23 mouse cellular contexts compared by ENCODE assay signal in genomic region chr3:83025036-83025435, GRCm38 (mm10). TPM values are rescaled to one million over a fixed set of nuclear protein-coding genes. Genes with fewer than 3 reads are reported as not detected.
A peak's percentile ranks its signal among the peaks of the same experiment; 100 is the strongest.
DNase-seq lines count a peak whose midpoint lies in the region; ATAC-seq lines count a peak whose summit lies in the region.
"Had no signal": no experiment of that assay in that cellular context is flagged by ENCODE, and none has a peak within 500 bp of the region (broad histone marks: within the 10 kb centered on the region; RNA-seq: fewer than 3 reads in every experiment).

No protein-coding gene starts in this region.

- H3K4me2 ChIP-seq in kidney, embryonic 15.5 days, result no peak overlapping the region
- H3K4me2 ChIP-seq in kidney, embryonic 14.5 days (replicated peaks; ENCODE audit: low read depth, low read length), result no peak overlapping the region
- no peak overlapping the region for H3K4me2 ChIP-seq in liver, embryonic 15.5 days
- H3K4me2 ChIP-seq in liver, embryonic 16.5 days (ENCODE audit: low read depth, low read length), result no peak overlapping the region
- H3K4me2 ChIP-seq in hindbrain, embryonic 11.5 days (replicated peaks; ENCODE audit: low read depth, low read length), result no peak overlapping the region
- H3K4me2 ChIP-seq: embryonic facial prominence, embryonic 15.5 days; heart, embryonic 12.5 days; hindbrain, embryonic 15.5 days had no signal

- no peaks in the 10 kb centered on the region for H3K36me3 ChIP-seq in kidney, embryonic 15.5 days
- H3K36me3 ChIP-seq in kidney, embryonic 14.5 days (ENCODE audit: control insufficient read depth, insufficient read depth, low read length), result no peaks in the 10 kb centered on the region
- no peaks in the 10 kb centered on the region for H3K36me3 ChIP-seq in liver, embryonic 15.5 days (replicated peaks)
- H3K36me3 ChIP-seq in liver, embryonic 16.5 days (ENCODE audit: control insufficient read depth, insufficient read depth), result no peaks in the 10 kb centered on the region
- H3K36me3 ChIP-seq in hindbrain, embryonic 11.5 days (ENCODE audit: control insufficient read depth, insufficient read depth, low read length), result no peaks in the 10 kb centered on the region
- H3K36me3 ChIP-seq: embryonic facial prominence, embryonic 15.5 days; forebrain, embryonic 10.5 days; heart, embryonic 12.5 days; hindbrain, embryonic 10.5 days; hindbrain, embryonic 15.5 days had no signal

- H3K27ac ChIP-seq in kidney, embryonic 15.5 days, result 0 out of 2 replicates have a peak overlapping the region, but pooled peaks have one; percentile 9
- H3K27ac ChIP-seq in kidney, embryonic 14.5 days (ENCODE audit: low read depth, low read length), result no peak overlapping the region
- H3K27ac ChIP-seq in liver, embryonic 15.5 days (replicated peaks), result peak overlapping the region; percentile 56
- H3K27ac ChIP-seq in liver, embryonic 16.5 days (ENCODE audit: low read length), result peak overlapping the region; percentile 64
- no peak overlapping the region for H3K27ac ChIP-seq in hindbrain, embryonic 11.5 days (ENCODE audit: low read depth, low read length)
- H3K27ac ChIP-seq: embryonic facial prominence, embryonic 15.5 days; forebrain, embryonic 10.5 days; heart, adult 2 months; hindbrain, embryonic 10.5 days; hindbrain, embryonic 15.5 days had no signal

- no peak overlapping the region for H3K9ac ChIP-seq in kidney, embryonic 15.5 days
- H3K9ac ChIP-seq in kidney, embryonic 14.5 days (ENCODE audit: low read depth, low read length), result no peak overlapping the region
- H3K9ac ChIP-seq in liver, embryonic 15.5 days, result no peak overlapping the region
- no peak overlapping the region for H3K9ac ChIP-seq in liver, embryonic 16.5 days (ENCODE audit: low read depth, low read length)
- H3K9ac ChIP-seq in hindbrain, embryonic 11.5 days (ENCODE audit: low read depth, low read length), result no peak overlapping the region
- H3K9ac ChIP-seq: embryonic facial prominence, embryonic 15.5 days; heart, embryonic 12.5 days; hindbrain, embryonic 15.5 days had no signal

- 82% methylated on average over 6 of the region's 6 CpGs for WGBS in kidney, embryonic 15.5 days
- 85% methylated on average over 6 of the region's 6 CpGs for WGBS in kidney, embryonic 14.5 days
- WGBS in liver, embryonic 15.5 days (ENCODE audit: insufficient replicate concordance), result 69% methylated on average over 6 of the region's 6 CpGs
- 66% methylated on average over 6 of the region's 6 CpGs for WGBS in liver, embryonic 16.5 days (ENCODE audit: insufficient replicate concordance)
- WGBS in hindbrain, embryonic 11.5 days, result 72% methylated on average over 6 of the region's 6 CpGs

- DNase-seq in liver, result no peak
- DNase-seq in hindbrain, embryonic 11.5 days (ENCODE audit: low spot score), result no peak
- DNase-seq: adrenal gland, postnatal 25 days; cerebellum, adult 2 months; cerebellum, postnatal 10 days; embryo, embryonic 11 days; gastrocnemius, postnatal 10 days; heart, adult 2 months had no signal

- H3K9me3 ChIP-seq in kidney, embryonic 15.5 days (replicated peaks), result no peaks in the 10 kb centered on the region
- no peaks in the 10 kb centered on the region for H3K9me3 ChIP-seq in kidney, embryonic 14.5 days (ENCODE audit: control insufficient read depth, low read length)
- no peaks in the 10 kb centered on the region for H3K9me3 ChIP-seq in liver, embryonic 15.5 days (replicated peaks)
- H3K9me3 ChIP-seq in liver, embryonic 16.5 days (replicated peaks; ENCODE audit: control insufficient read depth, low read length), result no peaks in the 10 kb centered on the region
- no peaks in the 10 kb centered on the region for H3K9me3 ChIP-seq in hindbrain, embryonic 11.5 days (ENCODE audit: control insufficient read depth, low read length)
- H3K9me3 ChIP-seq: embryonic facial prominence, embryonic 15.5 days; forebrain, embryonic 10.5 days; heart, embryonic 12.5 days; hindbrain, embryonic 10.5 days; hindbrain, embryonic 15.5 days had no signal

- ATAC-seq in kidney, embryonic 15.5 days (replicated peaks; ENCODE audit: low FRiP score), result no peak
- ATAC-seq in kidney, embryonic 14.5 days (ENCODE audit: low FRiP score, low TSS enrichment), result no peak
- no peak for ATAC-seq in liver, embryonic 15.5 days (ENCODE audit: insufficient read depth)
- no peak for ATAC-seq in liver, embryonic 16.5 days (ENCODE audit: low read depth)
- no peak for ATAC-seq in hindbrain, embryonic 11.5 days (ENCODE audit: low FRiP score)
- ATAC-seq: activated CD4-positive, CD25-positive, alpha-beta regulatory T cell, adult 4 months; forebrain, embryonic 14.5 days; Patski had no signal

- no peaks in the 10 kb centered on the region for H3K27me3 ChIP-seq in kidney, embryonic 15.5 days
- H3K27me3 ChIP-seq in kidney, embryonic 14.5 days (ENCODE audit: control insufficient read depth, insufficient read depth, low read length), result no peaks in the 10 kb centered on the region
- no peaks in the 10 kb centered on the region for H3K27me3 ChIP-seq in liver, embryonic 15.5 days
- H3K27me3 ChIP-seq in liver, embryonic 16.5 days (ENCODE audit: control insufficient read depth, insufficient read depth, low read depth, low read length), result no peaks in the 10 kb centered on the region
- no peaks in the 10 kb centered on the region for H3K27me3 ChIP-seq in hindbrain, embryonic 11.5 days (ENCODE audit: control insufficient read depth, insufficient read depth, low read length)
- H3K27me3 ChIP-seq: CH12.LX; embryonic facial prominence, embryonic 15.5 days; heart, embryonic 12.5 days; hindbrain, embryonic 15.5 days had no signal

- H3K4me1 ChIP-seq in kidney, embryonic 15.5 days, result 0 out of 2 replicates have a peak, but pooled peaks cover 2% of the 10 kb centered on the region
- no peaks in the 10 kb centered on the region for H3K4me1 ChIP-seq in kidney, embryonic 14.5 days (ENCODE audit: control insufficient read depth, insufficient read depth, low read length)
- 0 out of 2 replicates have a peak, but pooled peaks cover 3% of the 10 kb centered on the region for H3K4me1 ChIP-seq in liver, embryonic 15.5 days (replicated peaks)
- no peaks in the 10 kb centered on the region; the same call in 1 of the 2 replicates for H3K4me1 ChIP-seq in liver, embryonic 16.5 days (ENCODE audit: control insufficient read depth, low read depth, low read length)
- no peaks in the 10 kb centered on the region for H3K4me1 ChIP-seq in hindbrain, embryonic 11.5 days (replicated peaks; ENCODE audit: control insufficient read depth, insufficient read depth, low read length)
- H3K4me1 ChIP-seq: embryonic facial prominence, embryonic 15.5 days; heart, embryonic 12.5 days; hindbrain, embryonic 10.5 days; hindbrain, embryonic 15.5 days had no signal

- H3K4me3 ChIP-seq in kidney, embryonic 15.5 days (replicated peaks), result no peak overlapping the region
- H3K4me3 ChIP-seq in kidney, embryonic 14.5 days (ENCODE audit: low read length), result no peak overlapping the region
- H3K4me3 ChIP-seq in liver, embryonic 15.5 days (replicated peaks), result no peak overlapping the region
- H3K4me3 ChIP-seq in liver, embryonic 16.5 days (ENCODE audit: low read depth, low read length), result no peak overlapping the region
- no peak overlapping the region for H3K4me3 ChIP-seq in hindbrain, embryonic 11.5 days (ENCODE audit: low read depth, low read length)
- H3K4me3 ChIP-seq: embryonic facial prominence, embryonic 15.5 days; erythroblast, embryonic 14.5 days; forebrain, embryonic 10.5 days; heart, adult 2 months; heart, embryonic 12.5 days; hindbrain, embryonic 10.5 days; hindbrain, embryonic 15.5 days had no signal

RNA-seq across cellular contexts. Expression of gene Fga, which starts 0.8 kb away (rescaled TPM):
- polyA plus RNA-seq in kidney, embryonic 15.5 days (2015; fragmentation: Nextera tagmentation; extraction: Ambion mirVana), result 5.5 and 12.2 TPM in 2 replicates
- 0.30 and 0.60 TPM in 2 replicates for polyA plus RNA-seq in kidney, embryonic 14.5 days (2014; fragmentation: Nextera tagmentation; extraction: Ambion mirVana)
- polyA plus RNA-seq in liver, embryonic 15.5 days (2015; fragmentation: Nextera tagmentation; extraction: Ambion mirVana), result 921 and 1,132 TPM in 2 replicates
- polyA plus RNA-seq in liver, embryonic 16.5 days (2015; fragmentation: Nextera tagmentation; extraction: Ambion mirVana), result 1,431 and 1,544 TPM in 2 replicates
- 0.14 TPM in 1 of 2 replicates, not detected in the other for polyA plus RNA-seq in hindbrain, embryonic 11.5 days (2014; fragmentation: Nextera tagmentation; extraction: Ambion mirVana)
- polyA plus RNA-seq: activated CD4-positive, CD25-positive, alpha-beta regulatory T cell, adult 4 months; embryonic facial prominence, embryonic 11.5 days; forebrain, embryonic 10.5 days; forebrain, embryonic 14.5 days; heart, adult 2 months; hindbrain, embryonic 10.5 days; Patski had no signal

RNA-seq across cellular contexts. Expression of gene Fgg, which starts 17.5 kb away (rescaled TPM):
- 4.0 and 8.8 TPM in 2 replicates for polyA plus RNA-seq in kidney, embryonic 15.5 days (2015; fragmentation: Nextera tagmentation; extraction: Ambion mirVana)
- polyA plus RNA-seq in kidney, embryonic 14.5 days (2014; fragmentation: Nextera tagmentation; extraction: Ambion mirVana), result 0.11 TPM in 1 of 2 replicates, not detected in the other
- 827 and 988 TPM in 2 replicates for polyA plus RNA-seq in liver, embryonic 15.5 days (2015; fragmentation: Nextera tagmentation; extraction: Ambion mirVana)
- 1,261 and 1,385 TPM in 2 replicates for polyA plus RNA-seq in liver, embryonic 16.5 days (2015; fragmentation: Nextera tagmentation; extraction: Ambion mirVana)
- polyA plus RNA-seq in hindbrain, embryonic 11.5 days (2014; fragmentation: Nextera tagmentation; extraction: Ambion mirVana), result not detected in 2 replicates
- polyA plus RNA-seq: activated CD4-positive, CD25-positive, alpha-beta regulatory T cell, adult 4 months; cerebellum, adult 2 months; embryonic facial prominence, embryonic 15.5 days; erythroblast, embryonic 14.5 days; forebrain, embryonic 10.5 days; forebrain, embryonic 14.5 days; hindbrain, embryonic 10.5 days; Patski had no signal

RNA-seq across cellular contexts. Expression of gene Fgb, which starts 24.6 kb away (rescaled TPM):
- 4.5 and 8.3 TPM in 2 replicates for polyA plus RNA-seq in kidney, embryonic 15.5 days (2015; fragmentation: Nextera tagmentation; extraction: Ambion mirVana)
- polyA plus RNA-seq in kidney, embryonic 14.5 days (2014; fragmentation: Nextera tagmentation; extraction: Ambion mirVana), result 1.1 and 1.3 TPM in 2 replicates
- 533 and 675 TPM in 2 replicates for polyA plus RNA-seq in liver, embryonic 15.5 days (2015; fragmentation: Nextera tagmentation; extraction: Ambion mirVana)
- polyA plus RNA-seq in liver, embryonic 16.5 days (2015; fragmentation: Nextera tagmentation; extraction: Ambion mirVana), result 794 and 880 TPM in 2 replicates
- polyA plus RNA-seq in hindbrain, embryonic 11.5 days (2014; fragmentation: Nextera tagmentation; extraction: Ambion mirVana), result 0.11 TPM in 1 of 2 replicates, not detected in the other
- polyA plus RNA-seq: activated CD4-positive, CD25-positive, alpha-beta regulatory T cell, adult 4 months; forebrain, embryonic 10.5 days; forebrain, embryonic 14.5 days; heart, adult 2 months; hindbrain, embryonic 10.5 days; Patski had no signal

RNA-seq across cellular contexts. Expression of gene Plrg1, which starts 30.3 kb away (rescaled TPM):
- polyA plus RNA-seq in kidney, embryonic 15.5 days (2015; fragmentation: Nextera tagmentation; extraction: Ambion mirVana), result 99.6 and 104 TPM in 2 replicates
- 95.2 and 109 TPM in 2 replicates for polyA plus RNA-seq in kidney, embryonic 14.5 days (2014; fragmentation: Nextera tagmentation; extraction: Ambion mirVana)
- polyA plus RNA-seq in liver, embryonic 15.5 days (2015; fragmentation: Nextera tagmentation; extraction: Ambion mirVana), result 41.9 and 46.0 TPM in 2 replicates
- 40.9 and 45.1 TPM in 2 replicates for polyA plus RNA-seq in liver, embryonic 16.5 days (2015; fragmentation: Nextera tagmentation; extraction: Ambion mirVana)
- polyA plus RNA-seq in hindbrain, embryonic 11.5 days (2014; fragmentation: Nextera tagmentation; extraction: Ambion mirVana), result 133 and 146 TPM in 2 replicates

Comparison
In these comparisons a context has a peak if more than half of its experiments do, and no peak if none do; other contexts are left out.
1. H3K27ac ChIP-seq: peak in kidney, embryonic 15.5 days (single experiment), liver, embryonic 15.5 days (single experiment) and liver, embryonic 16.5 days (single experiment); none in kidney, embryonic 14.5 days (single experiment) and hindbrain, embryonic 11.5 days (single experiment).
2. RNA of gene Fga, which starts 0.8 kb away (polyA plus RNA-seq): 1,431 to 1,544 TPM in liver, embryonic 16.5 days and 921 to 1,132 TPM in liver, embryonic 15.5 days; 5.5 to 12.2 TPM in kidney, embryonic 15.5 days, 0.30 to 0.60 TPM in kidney, embryonic 14.5 days and 0.14 TPM in hindbrain, embryonic 11.5 days; every median in the first group is over 10 times any median in the second.
3. RNA of gene Fgg, which starts 17.5 kb away (polyA plus RNA-seq): 1,261 to 1,385 TPM in liver, embryonic 16.5 days and 827 to 988 TPM in liver, embryonic 15.5 days; 4.0 to 8.8 TPM in kidney, embryonic 15.5 days, 0.11 TPM in kidney, embryonic 14.5 days and not detected in hindbrain, embryonic 11.5 days; every median in the first group is over 10 times any median in the second.
4. RNA of gene Fgb, which starts 24.6 kb away (polyA plus RNA-seq): 794 to 880 TPM in liver, embryonic 16.5 days and 533 to 675 TPM in liver, embryonic 15.5 days; 4.5 to 8.3 TPM in kidney, embryonic 15.5 days, 1.1 to 1.3 TPM in kidney, embryonic 14.5 days and 0.11 TPM in hindbrain, embryonic 11.5 days; every median in the first group is over 10 times any median in the second.